Comparison of ENCODE assay signal across 7 mouse cellular contexts in genomic region chr6:87811675-87812338, GRCm38 (mm10). TPM values are rescaled to one million over a fixed set of nuclear protein-coding genes. Genes with fewer than 3 reads are reported as not detected.
DNase-seq lines count a peak whose midpoint lies in the region; ATAC-seq lines count a peak whose summit lies in the region.

TSS of gene Rab43 (minus strand) at chr6:87812164.

- no peaks in the 10 kb centered on the region for H3K4me1 ChIP-seq in embryonic facial prominence, embryonic 11.5 days (ENCODE audit: control insufficient read depth, insufficient read depth, low read length)
- H3K4me1 ChIP-seq in limb, embryonic 11.5 days (ENCODE audit: control insufficient read depth, insufficient read depth, low read length), result no peaks in the 10 kb centered on the region
- H3K4me1 ChIP-seq in midbrain, embryonic 14.5 days (ENCODE audit: control insufficient read depth, insufficient read depth, low read length), result peaks cover 8% of the 10 kb centered on the region; the same call in 1 of the 2 replicates

- ATAC-seq in embryonic facial prominence, embryonic 11.5 days (replicated peaks; ENCODE audit: insufficient number of reproducible peaks, low FRiP score, low TSS enrichment, low read depth), result peak; percentile 96
- ATAC-seq in limb, embryonic 11.5 days (ENCODE audit: insufficient number of reproducible peaks, low FRiP score, low TSS enrichment, low read depth), result peak; percentile 95
- peak; percentile 97 for ATAC-seq in midbrain, embryonic 14.5 days (ENCODE audit: low FRiP score, low TSS enrichment)

- H3K9ac ChIP-seq in embryonic facial prominence, embryonic 11.5 days (replicated peaks; ENCODE audit: low read length), result peak within 1 kb of the TSS; percentile 73
- peak within 1 kb of the TSS; percentile 67 for H3K9ac ChIP-seq in limb, embryonic 11.5 days (ENCODE audit: low read length)
- peak within 1 kb of the TSS; percentile 73 for H3K9ac ChIP-seq in midbrain, embryonic 14.5 days (replicated peaks; ENCODE audit: low read length)

- H3K9me3 ChIP-seq in embryonic facial prominence, embryonic 11.5 days (replicated peaks; ENCODE audit: control insufficient read depth, low read length), result no peaks in the 10 kb centered on the region
- H3K9me3 ChIP-seq in limb, embryonic 11.5 days (ENCODE audit: control insufficient read depth, low read length), result no peaks in the 10 kb centered on the region
- H3K9me3 ChIP-seq in midbrain, embryonic 14.5 days (ENCODE audit: control insufficient read depth, low read length), result no peaks in the 10 kb centered on the region

- peaks cover 2% of the 10 kb centered on the region; the same call in 1 of the 2 replicates for H3K36me3 ChIP-seq in embryonic facial prominence, embryonic 11.5 days (replicated peaks; ENCODE audit: control insufficient read depth, insufficient read depth, low read depth, low read length)
- H3K36me3 ChIP-seq in limb, embryonic 11.5 days (ENCODE audit: control insufficient read depth, insufficient read depth, low read length), result peaks cover 2% of the 10 kb centered on the region
- H3K36me3 ChIP-seq in midbrain, embryonic 14.5 days (ENCODE audit: control insufficient read depth, insufficient read depth, low read length), result peaks cover 25% of the 10 kb centered on the region

- peak within 1 kb of the TSS; percentile 70 for H3K4me3 ChIP-seq in embryonic facial prominence, embryonic 11.5 days (ENCODE audit: low read depth, low read length)
- H3K4me3 ChIP-seq in limb, embryonic 11.5 days (ENCODE audit: low read depth, low read length), result peak within 1 kb of the TSS; percentile 72
- H3K4me3 ChIP-seq in midbrain, embryonic 14.5 days (replicated peaks; ENCODE audit: low read depth, low read length), result peak within 1 kb of the TSS; percentile 66

- peak; percentile 96 for DNase-seq in adrenal gland, postnatal 14 days
- DNase-seq in embryonic facial prominence, embryonic 11.5 days (ENCODE audit: low spot score), result peak; percentile 90
- DNase-seq in heart, adult 11 months, result peak; percentile 100
- peak; percentile 98 for DNase-seq in kidney, adult 18-20 months
- peak; percentile 89 for DNase-seq in limb, embryonic 11.5 days (ENCODE audit: low spot score)
- DNase-seq in midbrain, embryonic 14.5 days, result peak; percentile 92
- peak; percentile 92 to 96 for DNase-seq in spleen, adult 18-20 months

- H3K27ac ChIP-seq in embryonic facial prominence, embryonic 11.5 days (replicated peaks; ENCODE audit: low read depth, low read length), result no peak within 1 kb of the TSS
- peak within 1 kb of the TSS; percentile 42; the same call in 1 of the 2 replicates for H3K27ac ChIP-seq in limb, embryonic 11.5 days (replicated peaks; ENCODE audit: low read depth, low read length)
- peak within 1 kb of the TSS; percentile 60 for H3K27ac ChIP-seq in midbrain, embryonic 14.5 days (replicated peaks; ENCODE audit: low read depth, low read length)

- H3K27me3 ChIP-seq in embryonic facial prominence, embryonic 11.5 days (ENCODE audit: control insufficient read depth, insufficient read depth, low read length), result no peaks in the 10 kb centered on the region
- H3K27me3 ChIP-seq in limb, embryonic 11.5 days (ENCODE audit: control insufficient read depth, insufficient read depth, low read length), result no peaks in the 10 kb centered on the region
- no peaks in the 10 kb centered on the region for H3K27me3 ChIP-seq in midbrain, embryonic 14.5 days (ENCODE audit: control insufficient read depth, insufficient read depth, low read length)

- H3K4me2 ChIP-seq in embryonic facial prominence, embryonic 11.5 days (ENCODE audit: low read depth, low read length), result peak within 1 kb of the TSS; percentile 97
- H3K4me2 ChIP-seq in limb, embryonic 11.5 days (ENCODE audit: low read depth, severe bottlenecking), result peak within 1 kb of the TSS; percentile 90
- H3K4me2 ChIP-seq in midbrain, embryonic 14.5 days (ENCODE audit: low read length), result peak within 1 kb of the TSS; percentile 93

- under 1% methylated on average over 50 of the region's 56 CpGs for WGBS in embryonic facial prominence, embryonic 11.5 days
- under 1% methylated on average over 41 of the region's 56 CpGs for WGBS in limb, embryonic 11.5 days
- under 1% methylated on average over 56 of the region's 56 CpGs for WGBS in midbrain, embryonic 14.5 days

RNA-seq across cellular contexts. Expression of gene Rab43, which starts in this region (rescaled TPM):
- 27.8 and 33.2 TPM in 2 replicates for total RNA-seq in adrenal gland, postnatal 14 days (2021)
- 4.8 and 7.3 TPM in 2 replicates for polyA plus RNA-seq in embryonic facial prominence, embryonic 11.5 days (2014; fragmentation: Nextera tagmentation; extraction: Ambion mirVana)
- polyA plus RNA-seq in limb, embryonic 11.5 days (2014; fragmentation: Nextera tagmentation; extraction: Ambion mirVana), result 6.9 and 7.5 TPM in 2 replicates
- 9.2 and 9.8 TPM in 2 replicates for polyA plus RNA-seq in midbrain, embryonic 14.5 days (2014; fragmentation: Nextera tagmentation; extraction: Ambion mirVana)
